Mouse (Mus musculus) activated CD4-positive, CD25-positive, alpha-beta regulatory T cell, adult 4 months (primary cell): Measurements from ENCODE around the gene Mybbp1a. TPM values are rescaled to one million over a fixed set of nuclear protein-coding genes. Genes with fewer than 3 reads are reported as not detected.

Experiments
- ATAC-seq: one replicate; pipeline ENCODE4 v1.8.0; 2017
- polyA plus RNA-seq, 2 experiments: library from polyadenylated mRNA; unstranded; fragments of 100-300 nt; shearing (Covaris generic); gene quantifications; one replicate each; pipeline ENCODE4 v1.2.1; 2017

The Mybbp1a gene
- polyA plus RNA-seq, 2 experiments from 2014 or later, result 55.5 to 77.9 TPM

DNA sequence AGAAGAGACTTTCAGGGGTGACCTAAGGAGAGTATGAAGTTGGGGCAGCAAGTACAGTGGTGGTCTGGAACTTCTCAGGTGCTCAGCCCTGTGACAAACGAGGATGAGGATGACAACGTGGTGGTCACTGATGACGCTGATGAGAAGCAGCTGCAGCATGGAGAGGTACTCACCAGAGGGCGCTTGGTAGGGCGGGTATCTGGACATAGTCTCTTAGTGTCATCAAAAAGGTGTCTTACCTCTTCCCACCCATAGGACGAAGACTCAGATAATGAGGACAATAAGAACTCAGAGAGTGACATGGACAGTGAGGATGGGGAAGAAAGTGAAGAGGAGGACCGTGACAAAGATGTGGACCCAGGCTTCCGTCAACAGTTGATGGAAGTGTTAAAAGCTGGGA is 6.3 kb downstream of the Mybbp1a start:
- ATAC-seq, result no peak

DNA sequence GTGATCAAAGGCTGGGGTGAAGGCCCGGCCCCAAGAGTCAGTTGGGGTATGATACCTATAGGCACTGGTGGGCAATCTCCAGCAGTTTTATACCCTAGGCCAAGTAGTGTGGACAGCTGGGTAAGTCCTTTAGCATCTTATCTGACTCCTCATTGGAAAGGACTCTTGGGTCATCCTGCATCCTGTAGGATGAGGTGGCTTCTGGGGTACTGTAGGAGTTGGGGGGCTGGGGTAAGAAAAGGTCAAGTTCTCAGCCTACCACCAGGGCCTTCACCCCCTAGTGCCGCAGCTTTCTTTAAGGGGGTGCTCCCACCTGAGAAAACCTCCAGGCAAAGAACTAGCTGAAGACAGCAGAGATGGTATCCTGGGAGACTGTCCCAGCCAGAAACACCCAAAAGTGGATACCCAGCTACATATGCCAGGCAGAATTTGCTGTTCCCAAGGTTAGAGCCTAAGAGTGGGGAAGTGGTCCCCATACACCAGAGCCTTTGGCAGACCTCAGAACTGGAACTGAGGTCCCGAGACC is 11.0 kb downstream of the Mybbp1a start:
- ATAC-seq, result no peak

DNA sequence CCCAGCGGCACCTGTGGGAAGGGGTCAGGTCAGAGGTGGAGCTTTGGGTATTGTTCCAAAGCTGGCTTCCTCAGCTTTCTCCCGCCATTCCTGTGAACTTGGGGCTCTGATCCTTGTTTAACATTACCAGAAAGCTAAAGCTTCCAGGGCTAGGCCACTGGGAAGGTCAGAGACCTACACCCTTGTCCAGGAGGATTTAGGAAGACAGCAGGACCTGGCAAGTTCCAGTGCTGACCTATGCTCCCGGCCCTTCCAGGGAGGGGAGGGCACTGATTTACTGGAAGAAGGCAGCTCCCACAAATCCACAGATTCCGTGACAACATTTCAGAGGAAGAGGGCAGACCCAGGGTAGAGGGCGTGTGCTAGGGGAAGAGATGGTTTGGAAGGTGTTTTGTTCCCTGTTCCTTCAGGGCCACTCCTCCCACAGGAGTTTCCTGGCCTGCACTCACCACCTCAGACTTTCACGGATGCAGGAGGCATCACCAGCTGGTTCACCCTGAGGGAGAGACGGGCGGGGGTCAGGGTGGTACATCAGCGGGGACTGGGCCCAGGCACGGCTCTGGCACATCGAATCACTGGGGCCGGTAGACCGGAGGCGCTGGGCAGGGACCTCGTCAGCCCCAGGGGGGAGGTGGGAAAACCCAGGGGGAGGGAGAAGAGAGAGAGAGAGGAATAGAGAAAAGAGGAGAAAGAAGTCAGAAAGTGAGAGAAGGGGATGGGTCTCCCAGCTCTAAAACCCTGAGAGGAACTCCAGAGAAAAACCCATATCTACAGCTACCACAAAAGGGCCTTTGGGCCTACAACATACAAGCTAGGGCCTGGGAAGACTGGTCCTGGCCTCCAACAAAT is 12.2 kb downstream of the Mybbp1a start:
- no peak for ATAC-seq

GRCm38 (mm10) chr11:72455694-72456093 is 14.5 kb downstream of the Mybbp1a start:
- no peak for ATAC-seq

- ATAC-seq, result no peak
Measured at GRCm38 (mm10) chr11:72457995-72458496, 16.9 kb downstream of the Mybbp1a start.

GRCm38 (mm10) chr11:72458502-72458901 is 17.3 kb downstream of the Mybbp1a start:
- ATAC-seq, result no peak

DNA sequence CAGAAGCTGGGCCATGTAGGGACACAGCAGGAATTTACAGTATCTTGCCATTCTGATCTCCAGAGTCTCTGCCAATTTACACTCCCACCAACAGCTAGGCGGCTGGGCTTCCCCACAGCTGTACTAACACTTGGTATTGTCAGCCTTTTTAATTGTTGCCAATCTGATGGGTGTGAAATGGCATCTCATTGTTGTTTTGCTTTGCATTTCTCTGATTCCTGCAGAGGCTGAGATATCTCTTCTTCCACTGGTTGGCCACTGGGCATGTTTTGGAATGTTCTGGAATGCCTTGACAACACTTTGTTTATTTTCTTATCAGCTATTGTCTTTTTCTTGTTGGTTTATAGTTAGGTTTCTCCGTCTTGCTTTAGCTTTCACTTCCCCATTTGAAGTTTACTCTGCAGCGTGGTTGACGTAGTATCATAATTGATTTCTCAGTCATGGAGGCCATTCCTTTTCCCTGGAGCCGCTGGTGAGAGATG is 20.4 kb downstream of the Mybbp1a start:
- ATAC-seq, result no peak

DNA sequence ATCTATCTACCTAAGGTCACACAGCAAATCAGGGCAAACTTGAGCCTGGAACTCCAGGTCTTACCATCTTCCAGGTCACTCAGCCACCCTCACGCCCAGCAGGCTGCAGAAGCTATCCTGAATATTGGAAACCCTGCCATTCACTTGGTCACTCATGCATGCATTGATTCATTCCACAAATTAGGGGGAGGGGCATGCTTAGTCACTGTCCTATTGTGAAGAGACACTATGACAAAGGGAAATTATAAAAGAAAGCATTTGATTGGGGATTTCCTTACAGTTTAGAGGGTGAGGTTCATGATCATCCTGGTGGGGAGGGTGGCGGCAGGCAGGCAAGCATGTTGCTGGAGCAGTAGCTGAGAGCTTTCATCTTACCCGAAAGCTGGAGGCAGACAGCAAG is 23.7 kb downstream of the Mybbp1a start:
- no peak for ATAC-seq

DNA sequence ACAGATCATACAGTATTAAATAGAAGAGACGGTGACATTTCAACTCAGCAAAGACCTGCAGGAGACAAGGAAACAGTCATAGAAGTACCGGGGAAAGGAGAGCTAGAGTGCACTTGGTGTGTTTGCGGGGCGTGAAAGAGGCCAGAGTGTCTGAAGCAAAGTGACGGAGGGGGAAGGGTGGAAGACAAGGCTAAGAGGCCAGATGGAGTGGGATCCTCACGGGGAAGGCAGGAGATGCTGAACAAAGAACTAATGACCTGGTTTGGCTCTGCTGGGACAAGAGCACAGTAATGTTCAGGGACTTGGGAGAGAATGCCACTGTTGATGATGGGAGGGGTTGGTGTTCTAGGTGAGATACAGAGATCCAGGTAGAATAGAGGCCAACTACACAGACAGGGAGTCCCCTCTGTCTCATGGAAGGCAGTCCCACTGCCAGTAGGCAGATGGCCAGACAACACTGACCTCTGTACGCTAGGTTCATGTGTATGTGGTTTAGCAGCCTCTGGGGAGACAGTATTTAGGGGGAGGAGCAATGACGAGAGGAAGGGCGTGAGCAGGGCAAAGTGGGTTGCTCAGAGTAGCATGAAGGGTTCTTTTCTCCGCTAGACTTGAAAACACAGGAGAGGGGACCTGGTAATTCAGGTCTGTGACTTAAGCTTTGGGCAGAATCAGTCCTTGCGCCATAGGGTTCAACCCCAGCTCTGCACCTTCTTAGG is 25.0 kb downstream of the Mybbp1a start:
- no peak for ATAC-seq

GRCm38 (mm10) chr11:72466694-72467507 is 25.7 kb downstream of the Mybbp1a start:
- no peak for ATAC-seq

DNA sequence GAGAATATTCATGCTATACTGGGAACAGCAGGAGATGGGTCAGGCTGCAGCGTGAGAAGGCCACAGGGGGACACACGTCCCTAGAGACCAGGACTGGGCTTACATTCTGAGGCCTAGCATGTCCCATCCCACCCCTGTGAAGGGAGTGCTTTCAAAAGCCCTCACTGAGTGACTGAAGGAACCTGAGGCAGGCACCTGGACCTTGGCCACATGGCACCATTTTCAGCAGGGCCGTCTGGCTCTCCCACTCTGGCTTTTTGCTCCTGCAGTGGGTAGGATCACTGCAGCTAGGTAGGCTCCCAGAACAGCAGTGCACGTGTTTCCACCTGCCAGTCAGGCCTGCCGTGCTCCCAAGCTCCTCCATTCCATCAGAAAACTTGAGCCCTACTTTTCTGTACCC is 27.4 kb downstream of the Mybbp1a start:
- ATAC-seq, result no peak

DNA sequence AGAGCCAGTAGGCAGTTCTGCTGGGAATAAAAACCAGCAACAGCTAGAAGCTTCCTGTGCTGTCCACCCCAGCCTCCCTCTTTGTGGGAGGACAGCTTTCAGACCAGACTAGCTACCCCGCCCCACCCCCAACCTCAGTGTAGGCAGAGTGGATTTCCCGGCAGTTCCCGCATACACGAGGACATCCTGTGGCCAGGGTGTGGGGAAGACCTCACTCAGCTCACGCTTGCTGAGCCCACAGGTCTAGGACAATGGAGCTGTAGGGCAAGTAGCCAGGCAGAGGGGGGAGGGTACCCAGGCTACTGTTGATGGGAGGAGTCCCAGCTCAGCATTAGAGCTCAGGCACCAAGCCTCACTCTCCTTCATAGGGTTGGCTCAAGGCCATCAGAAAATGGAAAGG is 28.1 kb downstream of the Mybbp1a start:
- ATAC-seq, result no peak

DNA sequence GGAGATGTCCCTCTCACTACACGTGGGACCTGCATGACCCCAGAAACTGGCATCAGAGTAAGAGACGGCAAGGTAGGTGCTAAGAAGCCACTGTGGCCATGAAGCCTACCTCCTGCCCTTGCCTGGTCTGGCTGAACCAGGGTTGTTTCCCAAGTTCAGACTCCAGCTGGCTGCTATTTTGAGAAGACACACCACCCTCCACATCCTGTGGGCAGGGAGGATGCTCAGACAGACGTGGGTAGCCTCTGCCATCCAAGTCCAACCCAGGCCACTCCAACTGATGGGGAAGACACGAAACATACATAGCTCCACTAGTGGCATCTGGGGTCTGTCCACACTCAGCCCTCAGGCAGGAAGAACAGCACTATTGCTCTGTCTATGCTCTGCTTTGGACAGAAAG is 28.8 kb downstream of the Mybbp1a start:
- ATAC-seq, result no peak

- no peak for ATAC-seq
Measured at GRCm38 (mm10) chr11:72471381-72471780, 30.2 kb downstream of the Mybbp1a start.

GRCm38 (mm10) chr11:72473540-72473939 is 32.4 kb downstream of the Mybbp1a start:
- no peak for ATAC-seq

GRCm38 (mm10) chr11:72474926-72475325 is 33.8 kb downstream of the Mybbp1a start:
- ATAC-seq, result no peak

DNA sequence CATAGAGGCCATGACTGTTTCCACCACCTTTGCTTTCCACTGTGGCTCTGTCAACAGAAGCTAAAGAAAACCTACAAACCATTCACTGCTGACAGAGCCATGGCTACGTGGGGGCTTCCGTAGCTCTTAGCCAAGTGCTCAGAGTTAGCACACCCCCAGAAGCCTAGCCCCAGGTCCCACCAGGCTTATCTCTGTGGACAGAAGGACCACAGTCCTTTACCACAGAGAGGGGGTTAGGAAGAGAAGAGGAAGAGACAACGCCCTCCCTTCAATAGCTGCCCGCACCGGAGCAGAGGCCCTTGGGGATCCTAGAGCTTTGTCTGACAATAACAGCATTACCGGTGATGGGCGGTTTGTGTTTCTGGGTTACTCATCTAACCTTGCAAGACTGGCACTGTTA is 34.3 kb downstream of the Mybbp1a start:
- ATAC-seq, result no peak

GRCm38 (mm10) chr11:72476074-72476625 is 35.0 kb downstream of the Mybbp1a start:
- ATAC-seq, result no peak

DNA sequence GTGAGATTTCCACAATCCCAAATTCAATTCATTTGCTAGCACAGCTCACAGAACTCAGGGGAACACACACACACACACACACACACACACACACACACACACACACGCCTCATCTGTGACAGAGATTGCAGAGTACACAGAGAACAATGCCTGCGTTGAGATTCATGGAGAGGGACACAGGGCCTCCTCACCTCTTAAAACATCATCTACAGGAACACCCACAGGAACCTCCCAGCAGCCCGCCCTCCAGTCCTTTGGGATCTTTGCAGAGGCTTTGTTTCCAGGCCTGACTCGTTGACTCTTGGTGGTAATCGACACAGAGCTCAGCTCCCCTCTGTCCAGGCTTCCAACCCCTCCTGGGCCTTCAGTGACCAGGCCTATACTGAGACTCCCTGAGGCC is 36.0 kb downstream of the Mybbp1a start:
- ATAC-seq, result no peak

GRCm38 (mm10) chr11:72477653-72478052 is 36.5 kb downstream of the Mybbp1a start:
- no peak for ATAC-seq

DNA sequence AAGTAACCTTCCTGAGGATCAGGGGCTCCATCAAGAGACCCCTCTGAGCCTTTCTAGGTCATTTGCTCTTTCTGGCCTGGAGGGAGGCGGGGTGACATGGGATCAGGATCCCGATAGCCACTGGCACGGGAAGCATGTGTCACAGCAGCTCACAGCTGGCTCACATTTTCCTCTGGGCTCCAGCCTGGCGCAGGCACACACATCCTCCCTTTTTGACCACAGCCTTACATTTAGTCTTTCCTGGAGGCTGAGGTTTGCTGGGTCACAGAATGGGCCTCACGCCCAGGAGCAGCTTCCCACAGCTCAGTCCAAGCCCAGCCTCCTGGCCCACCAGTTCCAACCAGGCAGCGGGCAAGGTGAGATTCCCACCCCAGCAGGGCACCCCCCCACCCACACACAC is 37.1 kb downstream of the Mybbp1a start:
- no peak for ATAC-seq

- no peak for ATAC-seq
Measured at GRCm38 (mm10) chr11:72479499-72479898, 38.3 kb downstream of the Mybbp1a start.
